Mouse (Mus musculus): ENCODE data around the gene Esp22.

DNA sequence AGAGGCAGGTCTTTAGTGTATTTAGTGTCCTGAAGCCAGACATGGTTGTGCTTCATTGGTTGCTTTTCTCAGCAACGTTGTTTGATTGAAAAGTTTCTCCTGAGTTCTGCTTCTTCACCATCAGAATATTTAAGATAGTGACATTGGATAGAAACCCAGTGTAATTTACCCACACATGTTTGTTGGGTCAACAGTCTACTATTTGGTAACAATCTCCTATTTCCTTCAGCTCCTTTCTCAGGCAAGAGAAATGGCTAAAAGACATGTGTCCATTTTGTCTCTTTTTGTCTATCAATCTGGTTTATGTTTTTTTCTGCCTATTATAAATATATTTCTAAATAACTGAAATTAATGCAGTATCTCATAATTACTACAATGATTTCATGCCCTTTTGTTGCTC lies 18.2 kb upstream of the Esp22 start, which contains the start of gene Esp23:
- no peak for TF ChIP-seq POLR2A (IDR thresholded peaks at IDR 0.05; ENCODE audit: low read depth, low read length)
- TF ChIP-seq CTCF (IDR thresholded peaks at IDR 0.05; ENCODE audit: extremely low read depth, insufficient read length, insufficient replicate concordance, low read depth, low read length) = no peak

All from small intestine, adult 2 months (tissue).